Mouse (Mus musculus): Measurements from ENCODE around the gene Clic3.
"Not testable (repeated sequence)": the region's sequence is repeated elsewhere in the genome, so short reads cannot be mapped to it uniquely, and the experiment has no call there.

Gene Clic3

DNA sequence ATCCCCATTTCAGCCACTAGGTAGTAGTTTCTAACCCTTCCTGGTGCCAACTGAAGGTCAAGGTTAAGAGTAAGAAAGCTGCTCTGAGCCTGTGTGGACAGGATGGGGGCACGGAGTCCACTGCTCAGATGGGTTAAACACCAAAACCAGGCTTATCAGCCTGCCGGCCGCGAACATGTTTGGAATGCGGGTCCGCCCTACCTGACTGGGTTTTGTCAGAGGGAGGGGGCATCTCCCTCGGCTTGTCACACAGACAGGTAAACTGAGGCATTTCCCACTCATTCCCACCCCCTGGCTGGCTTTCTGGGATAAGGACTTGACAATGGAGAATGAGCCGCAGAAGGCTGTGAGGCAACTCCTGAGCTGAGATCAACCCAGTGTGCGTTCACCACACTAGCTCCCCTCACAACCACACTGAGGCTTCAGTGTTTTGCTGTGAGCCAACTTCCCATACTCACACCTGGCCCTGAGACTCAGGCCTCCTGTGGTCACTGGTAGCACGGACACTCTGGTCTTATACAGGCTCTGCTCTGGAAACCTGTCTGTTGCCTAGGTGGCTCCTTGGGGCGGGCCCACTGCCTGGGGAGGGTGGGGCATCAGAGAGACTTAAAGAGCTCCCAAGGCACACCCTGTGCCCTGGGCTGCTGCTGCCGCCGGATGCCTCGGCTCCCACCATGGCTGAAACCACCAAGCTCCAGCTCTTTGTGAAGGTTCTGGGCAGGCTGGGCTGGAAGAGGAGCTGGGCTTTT is at the start of gene Clic3:
TSS of gene Clic3 (plus strand) at position 634 of the 749 bp plus-strand sequence.
- peak; percentile 35 to 52 for DNase-seq (ENCODE audit: low spot score in 2 of 2)

DNA sequence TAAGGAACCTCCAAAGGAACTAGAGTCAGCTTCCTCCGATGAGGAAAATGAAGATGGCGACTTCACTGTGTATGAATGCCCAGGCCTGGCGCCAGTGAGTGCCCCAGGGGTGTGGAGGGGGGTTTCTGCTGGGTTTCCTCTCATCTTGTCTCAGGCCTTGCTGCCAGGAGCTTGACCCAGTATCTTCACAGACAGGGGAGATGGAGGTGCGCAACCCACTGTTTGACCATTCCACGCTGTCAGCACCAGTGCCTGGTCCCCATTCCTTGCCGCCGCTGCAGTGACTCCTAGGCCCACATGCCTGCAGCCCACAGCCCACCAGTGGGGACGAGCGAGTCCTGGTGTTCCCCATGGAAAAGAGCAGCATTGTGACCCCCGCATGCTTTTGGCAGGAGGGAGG is 47.7 kb upstream of the Clic3 start:
- no peak for DNase-seq (ENCODE audit: low spot score in 2 of 2)

DNA sequence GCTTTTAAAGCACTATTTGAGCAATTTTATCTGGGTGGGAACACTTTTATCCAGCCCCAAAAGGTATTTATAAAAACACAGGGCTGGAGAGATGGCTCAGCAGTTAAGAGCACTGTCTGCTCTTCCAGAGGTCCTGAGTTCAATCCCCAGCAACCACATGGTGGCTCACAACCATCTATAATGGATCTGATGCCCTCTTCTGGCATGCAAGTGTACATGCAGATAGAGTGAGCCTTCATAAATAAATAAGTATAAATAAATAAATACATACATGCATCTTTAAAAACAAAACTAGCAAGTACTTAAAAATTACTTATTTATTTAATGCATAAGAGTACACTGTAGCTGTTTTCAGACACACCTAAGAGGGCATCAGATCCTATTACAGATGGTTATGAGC is 43.2 kb upstream of the Clic3 start:
- not testable (repeated sequence) for DNase-seq (ENCODE audit: low spot score in 2 of 2)

DNA sequence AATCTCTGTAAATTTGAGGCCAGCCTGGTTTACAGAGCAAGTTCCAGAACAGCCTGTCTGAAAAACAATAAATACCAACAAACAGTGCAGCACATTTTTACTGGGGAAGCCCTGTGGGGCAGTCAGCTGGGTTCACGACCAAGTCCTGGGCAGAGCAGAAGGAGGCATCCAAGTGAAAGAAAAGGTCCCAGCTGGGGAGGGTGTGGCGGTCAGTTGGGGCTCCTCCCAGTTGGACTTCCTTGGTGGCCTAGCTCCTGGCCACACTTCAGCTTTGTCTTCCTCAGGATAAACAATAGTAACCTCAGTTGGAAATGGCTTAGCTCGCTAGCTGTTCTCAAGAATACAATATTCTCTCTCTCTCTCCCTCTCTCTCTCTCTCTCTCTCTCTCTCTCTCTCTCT is 39.2 kb upstream of the Clic3 start:
- no peak for DNase-seq (ENCODE audit: low spot score in 2 of 2)

DNA sequence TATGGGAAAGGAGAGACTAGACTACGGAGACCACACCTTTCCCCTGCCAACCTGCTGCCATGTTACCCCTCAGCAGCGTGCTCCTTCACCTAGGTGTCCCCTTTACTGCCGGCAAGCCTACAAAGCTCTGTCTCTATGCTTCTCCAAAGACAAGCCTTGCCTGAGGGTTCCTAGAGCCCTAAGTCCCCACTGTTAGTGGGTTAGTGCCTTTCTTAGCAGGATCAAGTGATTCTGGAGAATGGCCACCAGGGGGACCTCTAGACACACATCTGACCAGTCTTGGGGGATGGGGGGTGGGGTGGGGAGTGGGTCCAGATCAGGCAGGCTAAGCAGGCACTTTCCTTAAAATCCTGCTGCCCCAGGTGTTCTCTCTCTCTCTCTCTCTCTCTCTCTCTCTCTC is 34.7 kb upstream of the Clic3 start:
- no peak for DNase-seq (ENCODE audit: low spot score in 2 of 2)

DNA sequence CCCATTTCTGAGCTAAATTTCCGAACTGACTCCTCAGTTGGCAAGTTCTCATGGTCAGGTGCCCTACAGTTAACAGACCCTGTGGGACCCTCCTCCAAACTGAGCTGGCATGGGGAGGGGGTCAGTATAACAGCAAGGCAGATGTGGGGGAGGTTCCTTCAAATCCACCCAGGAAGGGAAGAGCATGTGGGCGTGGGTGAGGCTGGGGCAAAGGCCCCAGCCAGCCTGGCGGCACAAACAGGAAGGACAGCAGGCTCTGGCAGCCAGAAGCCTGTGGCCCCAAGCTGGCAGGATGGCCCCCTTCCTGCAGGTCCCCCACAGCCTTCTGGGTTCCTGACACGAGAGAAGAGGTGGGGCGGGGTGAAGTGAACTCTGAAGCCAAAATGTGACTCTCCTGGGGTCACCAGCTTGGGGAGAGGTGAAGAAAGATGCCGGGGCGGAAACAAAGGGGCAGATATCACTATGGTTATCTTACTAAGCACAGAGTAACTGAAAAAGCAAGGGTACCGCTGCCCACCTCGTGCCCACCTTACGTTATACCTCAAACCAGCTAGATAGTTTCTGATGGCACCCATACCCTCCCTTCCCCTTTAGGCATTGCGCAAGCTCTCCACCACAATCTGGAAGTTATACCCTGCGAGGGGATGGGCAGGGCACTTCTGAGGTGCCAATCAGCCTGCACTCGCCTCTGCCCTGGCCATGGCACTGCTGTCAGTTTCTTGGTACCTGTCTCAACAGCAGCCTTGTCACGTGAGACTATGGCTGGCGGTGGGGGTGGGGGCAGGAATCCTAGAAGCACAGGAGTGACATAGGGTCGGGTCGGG is 33.8 kb upstream of the Clic3 start, which contains the start of gene Fut7:
TSS of gene Fut7 (plus strand) at position 681 of the 824 bp plus-strand sequence.
- peak in 1 of 2 experiments; percentile 31 for DNase-seq (ENCODE audit: low spot score in 2 of 2)

DNA sequence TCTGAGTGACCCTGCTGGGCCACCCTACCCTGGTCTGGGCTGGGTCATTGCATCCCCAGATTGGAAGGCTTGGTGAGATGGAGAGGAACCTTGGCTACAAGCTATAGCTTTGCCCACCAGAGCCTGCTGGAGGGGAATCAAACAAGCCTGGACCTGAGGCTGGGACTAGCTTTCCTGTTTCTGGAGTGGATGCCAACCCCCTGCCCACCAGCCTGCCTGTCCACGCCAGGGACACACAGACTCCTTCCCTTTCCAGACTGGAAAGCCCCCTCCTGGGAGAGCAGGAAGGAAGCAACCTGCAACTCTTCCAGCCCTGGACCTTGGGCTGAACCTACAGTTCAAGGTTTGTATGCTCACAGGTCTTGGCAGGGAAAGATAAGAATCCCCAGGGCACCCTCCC is 33.0 kb upstream of the Clic3 start:
- DNase-seq (ENCODE audit: low spot score in 2 of 2): no peak

DNA sequence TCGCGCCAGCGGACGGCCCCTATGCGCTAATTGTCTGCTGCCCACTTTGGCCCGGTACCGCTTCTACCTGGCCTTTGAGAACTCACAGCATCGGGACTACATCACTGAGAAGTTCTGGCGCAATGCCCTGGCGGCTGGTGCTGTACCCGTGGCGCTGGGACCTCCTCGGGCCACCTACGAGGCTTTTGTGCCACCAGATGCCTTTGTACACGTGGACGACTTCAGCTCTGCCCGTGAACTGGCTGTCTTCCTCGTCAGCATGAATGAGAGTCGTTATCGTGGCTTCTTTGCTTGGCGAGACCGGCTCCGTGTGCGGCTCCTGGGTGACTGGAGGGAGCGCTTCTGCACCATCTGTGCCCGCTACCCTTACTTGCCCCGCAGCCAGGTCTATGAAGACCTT is 31.2 kb upstream of the Clic3 start:
- DNase-seq (ENCODE audit: low spot score in 2 of 2): no peak

DNA sequence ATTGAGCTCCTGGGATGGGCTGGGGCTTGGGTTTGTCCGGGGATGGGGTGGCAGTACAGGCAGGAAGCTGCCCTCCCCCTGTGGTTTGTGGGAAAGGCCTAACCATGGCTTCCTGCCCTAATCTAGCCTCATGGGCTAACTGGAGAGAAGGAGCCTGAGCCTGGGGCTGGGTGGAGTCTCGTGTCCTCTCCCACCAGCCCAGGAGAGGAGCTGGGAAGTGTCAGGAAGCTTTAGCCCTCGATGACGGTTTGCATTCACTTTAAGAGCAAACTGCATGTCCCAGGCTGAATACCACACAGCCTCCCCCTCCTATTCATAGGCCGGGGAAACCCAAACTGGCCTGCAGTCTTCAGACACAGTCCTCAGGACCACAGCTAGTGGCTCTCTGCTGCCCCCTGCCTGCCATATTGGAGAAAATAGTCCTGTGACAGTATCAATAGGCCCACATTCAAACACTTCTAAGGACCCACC is 29.9 kb upstream of the Clic3 start:
- peak in 1 of 2 experiments; percentile 47 for DNase-seq (ENCODE audit: low spot score in 2 of 2)

DNA sequence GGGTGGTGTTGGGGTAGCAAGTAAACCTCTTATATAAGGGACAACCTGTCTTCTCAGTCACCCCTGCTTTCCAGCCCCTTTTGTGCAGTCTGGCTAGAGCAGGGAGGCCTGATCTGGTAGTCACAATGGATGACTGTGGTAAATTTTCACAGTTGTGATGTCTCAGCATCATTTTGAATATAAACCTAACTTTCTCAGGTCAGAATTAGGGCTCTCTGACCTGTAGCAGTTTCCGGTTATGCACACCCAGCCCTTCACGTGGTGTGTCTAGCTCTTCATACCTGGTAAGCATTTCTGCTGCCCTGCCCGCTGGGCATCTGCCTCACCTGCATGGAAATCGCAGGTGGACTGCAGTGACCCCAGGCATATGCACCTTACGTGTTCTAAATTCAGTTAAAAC is 29.4 kb upstream of the Clic3 start:
- DNase-seq (ENCODE audit: low spot score in 2 of 2): no peak

DNA sequence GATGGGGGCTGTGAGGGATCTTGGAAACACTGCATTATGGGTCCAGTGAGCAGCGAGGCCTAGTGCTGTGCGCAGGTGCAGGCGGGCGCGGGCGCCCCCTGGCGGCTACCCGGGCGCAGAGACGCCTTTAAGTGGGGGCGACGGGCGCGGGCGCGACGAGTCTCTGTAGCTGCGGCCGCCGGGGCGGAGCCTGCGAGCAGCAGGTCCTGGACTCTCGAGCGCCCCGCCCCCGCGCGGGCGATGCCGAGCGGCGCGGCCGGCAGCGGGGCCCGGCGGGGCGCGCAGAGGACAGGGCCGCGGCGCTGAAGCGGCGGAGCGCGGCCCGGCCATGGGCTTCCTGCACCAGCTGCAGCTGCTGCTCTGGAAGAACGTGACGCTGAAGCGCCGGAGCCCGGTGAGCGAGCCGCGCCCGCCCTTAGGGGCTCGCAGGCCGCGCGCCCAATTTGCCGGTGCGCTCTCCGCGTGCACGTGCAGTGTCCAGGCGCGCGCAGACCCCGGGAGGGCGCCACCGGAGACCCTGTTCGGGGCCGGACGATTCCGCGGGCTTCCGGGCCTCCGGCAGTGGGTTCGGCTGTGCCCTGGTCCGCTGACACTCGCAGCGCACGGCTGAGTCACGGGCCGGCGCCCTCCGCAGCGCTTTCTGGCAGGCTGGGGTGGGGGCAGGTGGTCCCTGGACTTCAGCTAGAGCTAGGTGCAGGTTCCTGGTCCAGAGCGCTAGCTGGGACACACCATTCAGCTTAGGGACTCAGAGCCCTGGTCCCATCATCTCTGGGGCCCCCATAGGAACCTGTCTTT is 28.0 kb upstream of the Clic3 start, which contains the start of gene Abca2:
TSS of gene Abca2 (plus strand) at position 262 of the 795 bp plus-strand sequence.
- DNase-seq (ENCODE audit: low spot score in 2 of 2): peak; percentile 83 to 87

DNA sequence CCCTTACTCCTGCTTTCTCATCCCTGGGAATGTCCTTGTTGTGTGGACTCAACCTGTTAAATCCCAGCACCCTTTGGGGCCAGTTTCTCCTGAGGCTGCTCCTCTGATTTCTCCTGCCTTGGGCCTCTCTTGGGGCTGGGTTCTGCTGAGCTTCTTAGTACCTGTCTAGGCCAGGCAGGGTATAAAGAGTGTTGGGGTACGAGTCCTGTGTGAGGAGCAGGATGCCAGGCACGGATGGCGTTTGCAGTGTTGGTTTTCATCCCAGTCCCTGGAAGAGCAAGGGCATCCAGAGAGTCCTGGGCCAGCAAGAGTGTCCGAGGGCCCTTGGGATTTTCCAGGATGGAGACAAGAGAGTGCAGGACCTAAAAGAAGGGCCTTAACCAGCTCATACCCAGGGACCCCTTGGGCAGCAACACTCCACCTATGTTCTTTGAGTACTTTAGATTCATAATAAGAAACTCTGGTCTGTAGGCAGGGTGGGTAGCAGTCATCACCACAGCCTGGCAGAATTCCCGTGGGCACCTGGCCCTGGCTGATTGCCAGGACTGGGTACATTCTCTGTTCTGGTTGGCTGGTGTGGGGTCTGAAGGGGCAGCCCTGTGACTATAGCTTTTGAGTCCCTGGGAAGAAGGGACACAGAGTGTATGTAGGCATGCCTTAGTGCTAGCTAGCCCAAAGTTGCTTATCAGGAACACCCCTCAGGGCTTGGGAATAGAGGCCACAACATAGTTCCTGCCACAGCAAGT is 27.0 kb upstream of the Clic3 start:
- no peak for DNase-seq (ENCODE audit: low spot score in 2 of 2)

DNA sequence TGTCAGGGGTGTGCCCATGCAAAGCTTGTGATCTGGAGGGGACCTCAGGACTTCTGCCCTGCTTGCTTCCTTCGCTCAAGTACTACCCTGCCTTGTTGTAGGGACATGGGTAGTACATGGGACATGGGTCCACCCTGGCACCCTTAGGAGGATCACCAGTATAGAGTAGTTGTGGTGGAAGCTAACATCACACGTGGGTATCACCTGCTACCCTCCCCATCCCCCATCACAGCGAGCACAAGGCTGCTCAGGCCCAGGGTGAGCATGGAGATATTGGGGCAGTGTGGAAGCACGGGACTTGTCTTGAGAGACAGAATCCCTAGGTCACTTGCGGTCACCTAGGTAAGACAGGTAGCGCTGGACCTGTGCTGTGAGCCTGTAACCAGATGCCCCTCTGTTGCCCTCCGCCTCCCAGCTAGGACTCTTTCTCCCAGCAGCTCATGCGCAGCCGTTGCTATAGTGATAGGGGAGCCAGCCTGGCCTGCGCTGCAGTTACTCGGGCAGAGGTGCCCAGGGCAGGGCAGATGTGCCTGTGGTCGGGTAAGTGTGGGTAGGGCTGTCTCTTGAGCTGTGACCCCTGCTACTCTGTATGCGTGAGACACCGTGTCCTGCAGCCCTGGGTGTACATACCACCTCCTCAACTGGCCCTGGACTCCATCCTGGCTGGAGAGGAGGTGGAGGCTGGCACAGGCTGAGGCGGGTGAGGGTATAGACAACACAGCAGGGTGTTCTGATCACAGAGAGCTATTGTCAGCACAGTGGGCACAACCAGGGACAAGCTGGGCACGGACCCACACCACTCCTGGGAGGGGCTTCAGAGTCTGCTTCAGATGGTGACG is 26.0 kb upstream of the Clic3 start:
- DNase-seq (ENCODE audit: low spot score in 2 of 2): no peak

DNA sequence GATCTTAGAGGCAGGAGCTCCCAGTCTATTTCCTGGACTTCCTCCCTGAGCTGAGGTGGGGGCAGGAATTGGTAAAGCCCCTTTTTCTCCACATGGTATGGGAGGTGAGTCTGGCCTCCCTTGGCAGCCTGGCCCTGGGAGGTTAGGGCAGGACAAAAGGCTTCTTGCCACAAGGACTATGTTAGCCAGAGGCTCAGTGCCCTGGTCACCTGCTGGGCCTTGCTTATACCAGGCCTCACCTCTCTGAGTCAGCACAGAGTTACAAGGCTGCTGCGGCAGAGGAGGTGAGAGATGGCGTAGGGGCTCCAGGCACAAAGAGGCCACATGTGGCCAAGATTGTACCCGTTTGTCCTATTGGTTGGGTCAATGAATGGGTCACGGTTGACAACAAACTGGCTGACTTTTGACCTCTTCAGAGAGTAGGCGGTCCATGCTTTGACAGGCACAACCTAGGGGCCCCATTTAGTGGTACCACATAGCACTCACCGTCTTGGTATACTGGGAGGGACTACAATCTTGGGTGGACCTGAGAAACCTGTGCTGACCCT is 25.3 kb upstream of the Clic3 start:
- no peak for DNase-seq (ENCODE audit: low spot score in 2 of 2)

DNA sequence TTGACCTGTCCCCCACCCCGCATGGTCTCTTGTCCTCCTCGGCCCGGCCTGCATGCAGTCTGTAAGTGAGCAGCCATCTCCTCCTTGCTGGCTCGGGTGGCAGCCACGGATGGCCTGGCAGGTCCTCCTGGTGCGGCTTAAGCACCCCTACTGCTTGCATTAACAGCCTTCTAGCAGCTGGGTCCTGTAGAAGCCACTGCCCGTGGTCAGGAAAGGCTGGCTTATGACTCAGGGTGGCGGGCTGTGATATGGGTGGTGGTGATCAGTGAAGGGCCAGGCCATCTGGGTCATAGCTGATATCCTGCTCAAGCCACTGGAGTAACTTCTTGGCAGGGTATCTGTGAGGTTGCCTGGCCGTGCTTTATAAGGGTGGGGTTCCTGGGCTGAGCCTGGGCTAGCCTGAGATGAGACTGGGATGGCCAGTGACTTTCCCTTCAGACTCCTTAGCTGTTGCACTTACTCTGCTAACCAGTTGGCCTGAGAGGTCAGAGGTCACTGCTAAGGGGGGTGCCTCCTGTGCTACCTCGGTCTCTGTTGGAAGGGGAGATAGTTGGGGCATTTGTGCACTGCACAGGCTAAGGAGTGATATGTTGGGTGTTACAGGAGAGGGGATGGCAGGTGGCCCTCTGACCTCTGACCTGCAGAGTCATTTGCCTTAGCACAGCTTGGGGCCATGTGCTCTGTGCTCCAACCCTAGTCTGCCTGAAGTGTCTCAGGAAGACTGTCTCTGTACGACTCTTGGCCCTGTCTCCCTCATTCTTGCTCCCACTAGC is 24.1 kb upstream of the Clic3 start:
- DNase-seq (ENCODE audit: low spot score in 2 of 2): no peak

DNA sequence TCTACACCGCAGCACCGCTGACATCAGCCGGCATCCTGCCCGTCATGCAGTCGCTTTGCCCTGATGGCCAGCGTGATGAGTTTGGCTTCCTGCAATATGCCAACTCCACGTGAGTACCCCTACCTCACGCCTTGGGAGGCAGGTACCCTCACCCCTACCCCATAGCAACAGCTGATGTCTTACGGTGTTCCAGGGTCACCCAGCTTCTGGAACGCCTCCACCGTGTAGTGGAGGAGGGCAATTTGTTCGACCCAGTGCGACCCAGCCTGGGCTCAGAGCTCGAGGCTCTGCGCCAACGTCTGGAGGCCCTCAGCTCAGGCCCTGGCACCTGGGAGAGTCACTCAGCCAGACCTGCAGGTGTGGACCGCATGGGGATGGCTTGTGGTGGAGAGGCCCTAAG is 23.5 kb upstream of the Clic3 start:
- DNase-seq (ENCODE audit: low spot score in 2 of 2): no peak

DNA sequence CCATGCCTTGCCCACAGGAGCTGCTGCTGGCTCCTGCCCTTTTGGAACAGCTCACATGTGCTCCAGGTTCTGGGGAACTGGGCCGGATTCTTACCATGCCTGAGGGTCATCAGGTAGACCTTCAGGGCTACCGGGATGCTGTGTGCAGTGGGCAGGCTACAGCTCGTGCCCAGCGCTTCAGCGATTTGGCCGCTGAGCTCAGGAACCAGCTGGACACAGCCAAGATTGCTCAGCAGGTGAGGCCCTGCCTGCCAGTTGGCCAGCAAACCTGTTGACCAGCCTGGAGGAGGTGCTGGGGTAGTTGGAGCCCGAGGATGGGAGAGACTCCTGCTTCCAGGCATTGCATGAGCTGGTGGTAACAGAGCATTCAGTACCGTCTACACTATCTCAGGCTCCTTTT is 22.3 kb upstream of the Clic3 start:
- no peak for DNase-seq (ENCODE audit: low spot score in 2 of 2)

DNA sequence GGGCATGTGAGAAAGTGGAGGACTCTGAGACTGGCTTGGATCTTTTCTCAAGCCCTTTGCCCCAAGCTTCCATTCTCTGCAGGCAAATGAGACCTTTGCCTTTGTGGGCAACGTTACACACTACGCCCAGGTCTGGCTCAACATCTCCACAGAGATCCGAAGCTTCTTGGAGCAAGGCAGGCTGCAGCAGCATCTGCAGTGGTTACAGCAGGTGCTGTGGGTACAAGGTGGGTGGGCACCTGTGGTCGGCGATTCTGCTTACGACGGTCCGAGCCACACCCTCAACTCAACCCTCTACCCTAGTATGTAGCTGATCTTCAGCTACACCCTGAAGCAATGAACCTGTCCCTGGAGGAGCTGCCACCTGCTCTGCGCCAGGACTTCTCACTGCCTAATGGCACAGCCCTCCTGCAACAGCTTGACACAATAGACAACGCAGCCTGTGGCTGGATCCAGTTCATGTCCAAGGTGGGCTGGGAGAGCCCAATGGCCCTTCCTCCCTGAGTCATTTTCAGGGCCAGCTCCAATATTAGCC is 20.3 kb upstream of the Clic3 start:
- DNase-seq (ENCODE audit: low spot score in 2 of 2): no peak

DNA sequence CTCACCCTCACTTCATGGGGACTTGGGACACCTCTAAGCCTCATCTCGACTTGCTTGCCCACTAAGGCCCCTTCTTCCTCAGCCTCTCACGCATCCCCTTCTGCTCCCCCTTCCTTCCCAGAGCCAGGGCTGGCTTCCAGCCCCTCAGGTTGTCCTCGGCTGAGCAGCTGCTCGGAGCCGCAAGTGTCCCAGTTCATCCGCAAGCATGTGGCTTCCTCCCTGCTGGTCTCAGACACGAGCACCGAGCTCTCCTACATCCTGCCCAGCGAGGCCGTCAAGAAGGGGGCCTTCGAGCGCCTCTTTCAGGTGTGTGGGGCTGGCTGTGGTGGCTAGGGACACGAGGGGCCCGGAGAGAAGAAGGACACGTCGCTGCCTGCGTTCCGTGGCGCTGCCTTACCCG is 15.6 kb upstream of the Clic3 start:
- no peak for DNase-seq (ENCODE audit: low spot score in 2 of 2)
